Mouse (Mus musculus): ENCODE measurements around the gene Fbxl12. TPM values are rescaled to one million over a fixed set of nuclear protein-coding genes. Genes with fewer than 3 reads are reported as not detected.
"Not testable (repeated sequence)": the region's sequence is repeated elsewhere in the genome, so short reads cannot be mapped to it uniquely, and the experiment has no call there.

Gene Fbxl12
- total RNA-seq, 2 experiments from 2014 or later, result 4.7 to 6.0 TPM

DNA sequence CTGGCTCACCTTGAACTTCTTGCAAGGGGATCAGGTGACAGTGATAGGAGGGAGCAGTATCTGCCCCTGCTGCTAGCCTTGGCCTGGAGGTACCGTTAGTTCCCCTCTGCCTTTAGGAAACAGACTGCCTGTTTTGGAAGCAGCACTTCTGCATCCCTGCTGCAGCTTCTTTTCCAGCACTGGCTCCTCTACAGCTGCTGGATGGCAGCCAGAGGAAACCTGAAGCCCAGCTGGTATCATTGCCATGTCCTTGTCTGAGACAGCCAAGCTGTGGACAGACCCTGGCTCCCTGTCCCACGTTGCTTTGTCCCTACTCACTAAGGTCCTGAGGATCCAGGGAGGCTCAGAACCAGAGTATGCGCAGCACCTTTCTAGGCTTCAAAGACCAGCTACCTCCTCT is 13.0 kb upstream of the Fbxl12 start:
- intact Hi-C loops (cut with DNase I), result no loop called here
- peak; percentile 36 to 50 for DNase-seq

DNA sequence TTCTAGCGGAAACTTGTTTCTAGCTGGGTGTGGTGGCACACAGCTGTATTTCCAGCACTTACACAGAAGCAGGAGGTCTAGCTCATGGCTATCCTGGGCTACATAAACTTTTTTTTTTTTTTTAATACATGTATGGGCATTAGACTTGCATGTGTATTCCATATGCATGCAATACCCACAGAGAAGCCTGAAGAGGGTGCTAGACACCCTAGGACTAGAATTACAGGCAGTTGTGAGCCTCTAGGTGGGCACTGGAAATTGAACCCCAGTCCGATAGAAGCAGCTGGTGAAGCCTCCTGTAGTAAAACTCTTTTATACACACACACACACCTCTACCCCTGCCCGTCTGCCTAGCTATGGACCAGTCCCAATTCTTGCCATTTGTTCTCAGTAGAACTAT is 9.3 kb upstream of the Fbxl12 start:
- intact Hi-C loops (cut with DNase I), result loop anchor here (5.0 kb wide), 1 partner anchor 187 kb away; no protein-coding TSS in a partner anchor
- DNase-seq, result no peak

DNA sequence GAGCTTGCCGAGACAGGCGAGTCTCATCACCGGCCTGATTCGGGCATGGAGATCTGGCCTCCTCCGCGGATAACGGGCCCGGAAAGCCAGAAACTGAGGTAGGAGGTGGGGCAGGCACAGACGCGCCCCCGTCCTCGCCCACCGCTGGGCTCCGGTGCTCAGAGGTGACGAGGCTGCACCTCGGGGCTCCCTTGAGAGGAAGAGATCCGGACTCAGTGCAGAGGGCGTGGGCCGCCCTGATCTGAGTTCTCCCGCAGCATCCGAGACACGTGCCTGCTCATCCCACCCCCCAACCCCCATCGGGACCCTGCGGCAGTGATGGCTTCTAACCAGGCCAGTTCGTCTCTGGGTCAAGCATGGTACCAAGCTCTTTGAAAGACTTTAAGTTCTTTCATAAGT is 7.7 kb upstream of the Fbxl12 start:
- intact Hi-C loops (cut with DNase I), result loop anchor here (5.0 kb wide), 1 partner anchor 185 kb away; no protein-coding TSS in a partner anchor
- no peak for DNase-seq

DNA sequence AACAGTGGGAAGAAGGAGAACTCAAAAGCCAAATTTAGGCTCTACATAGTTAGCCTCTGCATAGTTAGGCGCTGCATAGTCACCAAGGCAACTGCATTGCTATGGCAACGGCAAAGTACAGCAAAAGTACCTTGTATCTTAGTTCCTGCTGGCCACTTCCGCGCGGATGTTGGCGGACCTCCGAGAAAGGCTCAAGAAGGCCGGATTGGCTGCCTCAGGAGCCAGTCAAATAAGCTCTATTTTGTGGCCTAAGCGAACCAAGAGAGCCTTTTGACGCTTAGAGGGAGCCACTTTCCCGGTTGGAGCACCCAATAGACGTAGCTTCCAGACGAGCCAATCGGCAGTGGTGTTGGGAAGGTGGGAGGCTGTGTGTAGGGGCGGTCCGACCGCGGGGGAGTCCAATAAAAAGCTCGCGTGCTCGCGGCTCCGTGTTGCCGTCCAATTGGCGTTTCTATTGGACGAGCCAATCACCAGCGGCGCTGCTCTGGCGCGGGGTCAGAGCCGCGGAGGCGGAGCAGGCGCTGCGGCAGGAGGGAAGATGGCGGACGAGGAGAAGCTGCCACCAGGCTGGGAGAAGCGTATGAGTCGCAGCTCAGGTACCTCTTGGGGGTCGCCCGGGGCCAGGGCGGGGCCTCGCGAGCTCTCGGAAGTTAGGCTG is 7.2 kb upstream of the Fbxl12 start, which contains the start of gene Pin1:
Gene Pin1 (plus strand): TSS at position 494 of the 658 bp plus-strand sequence.
- intact Hi-C loops (cut with DNase I), result loop anchor here (5.0 kb wide), 1 partner anchor 184 kb away; no protein-coding TSS in a partner anchor

DNA sequence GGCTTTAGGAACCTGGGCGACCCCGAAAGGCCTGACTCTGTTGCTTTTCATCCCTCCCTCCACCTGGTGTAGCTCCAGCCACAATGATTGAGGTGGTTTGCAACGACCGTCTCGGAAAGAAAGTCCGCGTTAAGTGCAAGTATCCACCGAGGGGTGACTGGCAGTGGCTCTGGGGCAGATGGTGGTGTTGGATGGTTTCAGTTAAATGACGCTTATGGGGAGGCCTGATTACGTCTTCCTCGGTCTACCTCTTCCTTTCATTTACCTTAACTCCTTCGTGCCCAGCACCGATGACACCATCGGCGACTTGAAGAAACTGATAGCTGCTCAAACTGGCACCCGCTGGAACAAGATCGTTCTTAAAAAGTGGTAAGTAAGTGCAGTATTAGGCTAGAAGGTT is 554 bp upstream of the Fbxl12 start:
- no peak for DNase-seq
- intact Hi-C loops (cut with DNase I), result no loop called here

More for the DNA sequence above, 7.2 kb upstream of the Fbxl12 start, which contains the start of gene Pin1:
- peak; percentile 96 to 97 for DNase-seq

DNA sequence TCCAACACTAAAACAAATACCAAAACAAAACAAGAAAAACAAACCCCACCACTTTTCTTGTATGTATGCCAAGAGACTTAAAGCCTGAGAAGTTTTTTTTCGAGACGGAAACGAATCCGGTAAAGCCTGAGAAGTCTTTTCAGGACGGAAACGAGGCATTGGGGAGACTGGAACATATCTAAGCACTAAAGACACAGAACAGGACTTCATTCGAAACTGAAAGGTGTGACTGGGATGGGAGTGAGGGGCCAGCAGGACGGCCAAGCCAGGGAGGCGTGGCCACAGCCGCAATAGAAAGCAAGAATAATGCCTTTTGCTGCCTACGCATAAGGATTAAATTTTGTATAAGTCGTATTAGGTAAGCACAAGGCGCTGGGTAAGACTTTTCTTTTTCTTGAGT is 786 bp downstream of the Fbxl12 start:
- intact Hi-C loops (cut with DNase I), result no loop called here
- no peak for DNase-seq

GRCm38 (mm10) chr9:20642896-20643466 is 1.6 kb downstream of the Fbxl12 start:
- intact Hi-C loops (cut with DNase I), result no loop called here
- peak; percentile 62 to 69 for DNase-seq

- peak; percentile 58 to 74 for DNase-seq
- intact Hi-C loops (cut with DNase I), result no loop called here
Measured at GRCm38 (mm10) chr9:20642101-20642895, 2.3 kb downstream of the Fbxl12 start, which contains the start of gene Ubl5. TSS of gene Ubl5 (plus strand) at chr9:20642878.

- intact Hi-C loops (cut with DNase I), result no loop called here
- DNase-seq, result no peak
Measured at GRCm38 (mm10) chr9:20641501-20641900, 3.1 kb downstream of the Fbxl12 start.

GRCm38 (mm10) chr9:20639486-20639885 is 5.1 kb downstream of the Fbxl12 start:
- intact Hi-C loops (cut with DNase I), result no loop called here
- no peak for DNase-seq

- DNase-seq, result no peak
- intact Hi-C loops (cut with DNase I), result no loop called here
Measured at GRCm38 (mm10) chr9:20638552-20638951, 6.0 kb downstream of the Fbxl12 start.

GRCm38 (mm10) chr9:20636790-20637189 is 7.8 kb downstream of the Fbxl12 start:
- no peak for DNase-seq
- intact Hi-C loops (cut with DNase I), result no loop called here

GRCm38 (mm10) chr9:20636256-20636655 is 8.3 kb downstream of the Fbxl12 start:
- no peak for DNase-seq
- intact Hi-C loops (cut with DNase I), result no loop called here

DNA sequence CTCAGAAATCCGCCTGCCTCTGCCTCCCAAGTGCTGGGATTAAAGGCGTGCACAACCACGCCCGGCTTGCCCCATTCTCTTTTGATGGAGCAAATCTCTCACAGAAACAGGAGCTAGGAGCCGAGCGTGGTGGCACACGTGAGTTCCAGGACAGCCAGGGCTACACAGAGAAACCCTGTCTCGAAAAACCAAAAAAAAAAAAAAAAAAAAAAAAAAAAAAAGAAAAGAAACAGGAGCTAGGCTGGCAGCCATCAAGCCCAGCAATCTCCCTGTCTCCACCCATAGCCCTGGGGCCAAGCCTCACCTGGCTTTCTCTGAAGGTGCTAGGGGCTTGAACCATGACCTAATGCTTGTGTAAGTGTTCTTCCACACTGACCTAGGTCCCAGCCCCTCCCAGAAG is 8.9 kb downstream of the Fbxl12 start:
- intact Hi-C loops (cut with DNase I); DNase-seq: not testable (repeated sequence)

DNA sequence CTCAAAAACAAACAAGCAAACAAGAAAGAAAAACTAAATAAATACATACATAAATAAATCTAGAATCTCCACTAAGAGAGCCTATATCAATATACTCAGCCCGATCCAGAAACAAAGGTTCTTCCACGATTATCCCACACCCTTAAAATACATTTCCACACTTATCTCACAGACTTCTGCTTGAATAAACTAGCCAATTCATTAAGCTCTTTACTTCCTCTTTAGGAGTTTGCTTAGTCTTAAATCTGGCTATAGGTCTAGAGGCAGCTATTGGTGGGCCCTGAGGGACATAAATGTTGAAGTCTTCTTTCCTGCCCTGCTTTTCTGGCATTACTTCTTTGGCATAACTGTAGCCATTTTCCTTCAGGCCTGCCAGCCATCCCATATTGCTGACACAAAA is 13.2 kb downstream of the Fbxl12 start:
- intact Hi-C loops (cut with DNase I), result no loop called here
- no peak for DNase-seq

- intact Hi-C loops (cut with DNase I), result no loop called here
- DNase-seq, result no peak
Measured at GRCm38 (mm10) chr9:20616685-20617084, 27.9 kb downstream of the Fbxl12 start.

GRCm38 (mm10) chr9:20611976-20612375 is 32.6 kb downstream of the Fbxl12 start:
- intact Hi-C loops (cut with DNase I), result no loop called here
- DNase-seq, result no peak

DNA sequence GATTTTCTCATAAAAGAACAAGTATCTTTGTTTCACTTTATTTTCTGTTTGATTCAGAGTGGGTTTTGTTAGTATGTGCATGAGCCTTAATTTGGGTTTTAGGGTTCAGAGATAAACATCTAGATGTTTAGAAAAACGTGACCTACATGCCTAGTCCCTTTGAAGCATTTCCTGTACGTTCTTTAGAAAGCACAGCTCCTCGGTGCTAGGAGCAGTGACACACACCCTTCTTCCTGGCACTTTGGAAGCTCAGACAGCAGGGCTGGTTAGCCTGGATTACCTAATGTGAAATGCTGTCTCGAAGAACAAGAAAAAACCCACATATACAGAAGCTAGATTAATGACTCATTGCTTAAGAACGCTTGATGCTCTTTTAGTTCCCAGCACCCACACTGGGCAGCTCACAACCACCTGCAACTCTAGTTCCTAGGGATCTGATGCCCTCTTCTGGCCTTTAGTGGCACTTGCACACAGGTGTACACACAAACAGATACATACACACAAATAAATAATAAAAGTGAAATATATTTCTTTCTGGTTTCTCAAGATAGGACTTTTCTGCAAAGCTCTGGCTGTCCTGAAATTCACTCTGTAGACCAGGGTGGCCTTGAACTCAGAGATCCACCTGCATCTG is 34.6 kb downstream of the Fbxl12 start:
- no peak for DNase-seq
- intact Hi-C loops (cut with DNase I), result loop anchor here (10.0 kb wide), 1 partner anchor 145 kb away; the partner anchor contains the start of gene Zfp26

DNA sequence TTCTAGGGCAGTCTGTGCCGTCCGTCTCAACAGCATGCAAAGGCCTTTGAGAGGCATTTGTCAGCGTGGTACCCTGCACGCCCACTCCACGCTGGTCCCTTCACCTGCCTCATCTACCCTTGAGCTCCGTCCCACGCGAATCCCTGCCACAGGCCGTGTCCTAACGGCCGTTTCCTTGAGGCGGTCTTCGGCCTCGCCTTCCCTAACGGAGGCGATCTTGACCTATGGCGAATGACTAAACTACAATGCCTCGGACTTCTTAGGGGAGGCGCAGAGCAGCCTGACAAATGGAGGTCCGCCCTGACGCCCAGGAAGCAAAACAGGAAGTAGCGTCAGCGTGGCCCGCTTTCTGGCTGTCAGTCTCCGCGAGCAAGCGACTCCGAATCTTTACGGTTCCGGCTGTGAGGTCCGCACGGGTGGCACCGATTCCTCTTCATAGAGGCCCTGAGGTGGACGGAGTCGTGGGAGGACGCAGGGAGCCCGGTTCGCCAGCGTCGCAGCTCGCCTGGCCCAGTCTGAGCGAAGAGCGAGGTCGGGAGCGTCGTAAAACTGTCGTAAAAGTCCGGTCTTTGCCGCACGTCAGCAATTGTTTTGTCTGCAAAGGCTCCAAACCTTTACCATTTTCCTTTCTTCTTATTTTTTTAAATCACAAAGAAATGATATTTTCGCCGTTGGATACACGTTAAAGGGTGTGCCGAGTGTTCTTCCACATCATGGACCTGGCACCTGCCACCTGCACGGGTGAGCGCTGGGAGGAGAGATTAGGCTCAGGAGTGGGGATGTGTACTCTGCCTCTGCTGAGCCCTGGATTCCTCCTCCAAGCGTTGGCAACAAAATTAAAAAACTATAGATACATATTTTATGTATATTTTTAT is 37.2 kb downstream of the Fbxl12 start:
- DNase-seq, result peak; percentile 64 to 90
- intact Hi-C loops (cut with DNase I), result loop anchor here (10.0 kb wide), 1 partner anchor 143 kb away; the partner anchor contains the start of gene Zfp26

- intact Hi-C loops (cut with DNase I), result loop anchor here (10.0 kb wide), 1 partner anchor 141 kb away; the partner anchor contains the start of gene Zfp26
Measured at GRCm38 (mm10) chr9:20606269-20606668, 38.3 kb downstream of the Fbxl12 start.

More at GRCm38 (mm10) chr9:20606269-20606668, 38.3 kb downstream of the Fbxl12 start:
- no peak for DNase-seq
